Mouse (Mus musculus) G1E-ER4 (cell line): ENCODE measurements around the gene Uhrf1bp1. TPM values are rescaled to one million over a fixed set of nuclear protein-coding genes. Genes with fewer than 3 reads are reported as not detected.

Source experiments
- GATA1 ChIP-seq: IDR thresholded peaks from one replicate; pipeline ENCODE4 v1.8.0; 2012; ENCODE audit warnings: low read length, inconsistent platforms
- polyA plus RNA-seq: library from polyadenylated mRNA; stranded (reverse); fragments of >175 nt; gene quantifications from 2 replicates; pipeline ENCODE4 v1.2.3, GENCODE M21; 2012

Uhrf1bp1 gene
- polyA plus RNA-seq, 1 experiment, result 16.4 TPM

- TF ChIP-seq GATA1, result no peak
Measured at GRCm38 (mm10) chr17:27922174-27922712, 66.0 kb downstream of the Uhrf1bp1 start.

GRCm38 (mm10) chr17:27925054-27925453, 68.8 kb downstream of the Uhrf1bp1 start:
- no peak for TF ChIP-seq GATA1

GRCm38 (mm10) chr17:27925504-27925903, 69.3 kb downstream of the Uhrf1bp1 start:
- TF ChIP-seq GATA1, result no peak

- TF ChIP-seq GATA1, result no peak
Measured at GRCm38 (mm10) chr17:27930291-27930690, 74.0 kb downstream of the Uhrf1bp1 start.

GRCm38 (mm10) chr17:27931826-27932225, 75.6 kb downstream of the Uhrf1bp1 start:
- no peak for TF ChIP-seq GATA1

- TF ChIP-seq GATA1, result no peak
Measured at GRCm38 (mm10) chr17:27934136-27934910, 78.1 kb downstream of the Uhrf1bp1 start.

- TF ChIP-seq GATA1, result no peak
Measured at GRCm38 (mm10) chr17:27935091-27935490, 78.8 kb downstream of the Uhrf1bp1 start.

- no peak for TF ChIP-seq GATA1
Measured at GRCm38 (mm10) chr17:27937054-27937615, 80.9 kb downstream of the Uhrf1bp1 start.

- no peak for TF ChIP-seq GATA1
Measured at GRCm38 (mm10) chr17:27938121-27938754, 82.0 kb downstream of the Uhrf1bp1 start.

GRCm38 (mm10) chr17:27939028-27939427, 82.8 kb downstream of the Uhrf1bp1 start:
- no peak for TF ChIP-seq GATA1

GRCm38 (mm10) chr17:27940352-27940751, 84.1 kb downstream of the Uhrf1bp1 start:
- TF ChIP-seq GATA1, result no peak

- no peak for TF ChIP-seq GATA1
Measured at GRCm38 (mm10) chr17:27941178-27941577, 84.9 kb downstream of the Uhrf1bp1 start.

- no peak for TF ChIP-seq GATA1
Measured at GRCm38 (mm10) chr17:27941698-27942097, 85.5 kb downstream of the Uhrf1bp1 start.

GRCm38 (mm10) chr17:27942131-27942530, 85.9 kb downstream of the Uhrf1bp1 start:
- TF ChIP-seq GATA1, result no peak

GRCm38 (mm10) chr17:27945546-27946216, 89.4 kb downstream of the Uhrf1bp1 start:
- TF ChIP-seq GATA1, result no peak

GRCm38 (mm10) chr17:27946371-27946770, 90.1 kb downstream of the Uhrf1bp1 start:
- TF ChIP-seq GATA1, result no peak
